In the genomic region with DNA sequence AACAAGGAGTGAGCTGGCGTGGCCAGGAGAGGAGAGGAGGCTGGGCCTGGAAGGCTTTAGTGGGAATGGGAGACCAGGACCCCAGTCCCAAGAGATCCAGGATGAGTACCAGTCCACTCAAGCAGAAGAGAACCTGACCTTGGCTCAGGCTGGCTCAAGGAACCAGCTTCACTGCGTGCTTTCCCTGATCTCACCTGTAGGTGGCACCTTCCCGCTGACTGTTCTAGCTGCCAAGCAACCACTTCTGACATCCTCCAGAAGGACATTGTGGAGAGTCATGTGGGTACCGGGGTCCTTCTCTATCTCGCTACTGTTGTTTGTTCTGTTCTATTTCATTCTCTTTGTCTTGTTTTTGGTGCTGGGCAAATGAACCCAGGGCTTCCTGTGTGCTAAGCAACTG, we compare ENCODE assay signal across 9 mouse cellular contexts.
DNase-seq lines count a peak whose midpoint lies in the region; ATAC-seq and TF ChIP-seq lines count a peak whose summit lies in the region.
"Had no signal": no experiment of that assay in that cellular context is flagged by ENCODE, and none has a peak within 500 bp of the region (broad histone marks: within the 10 kb centered on the region; RNA-seq: fewer than 3 reads in every experiment).

No protein-coding gene starts in this region.

- no peaks in the 10 kb centered on the region for H3K36me3 ChIP-seq in heart, embryonic 12.5 days
- no peaks in the 10 kb centered on the region for H3K36me3 ChIP-seq in forebrain, embryonic 11.5 days (ENCODE audit: control insufficient read depth, insufficient read depth, low read length)
- H3K36me3 ChIP-seq in kidney, postnatal 0 days (ENCODE audit: insufficient read depth, low read length): no peaks in the 10 kb centered on the region
- no peaks in the 10 kb centered on the region for H3K36me3 ChIP-seq in stomach, embryonic 14.5 days (ENCODE audit: control insufficient read depth, insufficient read depth, low read length)
- H3K36me3 ChIP-seq: hindbrain, embryonic 15.5 days had no signal

- WGBS in heart, embryonic 12.5 days: 17% methylated on average over 5 of the region's 5 CpGs
- WGBS in forebrain, embryonic 11.5 days: 20% methylated on average over 5 of the region's 5 CpGs
- 42% methylated on average over 5 of the region's 5 CpGs for WGBS in kidney, postnatal 0 days
- WGBS in stomach, embryonic 14.5 days: 20% methylated on average over 5 of the region's 5 CpGs

- DNase-seq in heart, adult 18-20 months: peak; percentile 44 to 77
- DNase-seq in 416B (ENCODE audit: low read depth): peak; percentile 29
- peak; percentile 59 for DNase-seq in adrenal gland, postnatal 25 days
- DNase-seq in forebrain, embryonic 11.5 days (ENCODE audit: low spot score): peak; percentile 67
- DNase-seq in kidney, postnatal 0 days (ENCODE audit: low spot score): peak; percentile 69
- DNase-seq in lung, postnatal 10 days: peak; percentile 73

- H3K4me1 ChIP-seq in heart, embryonic 12.5 days (replicated peaks): 0 out of 2 replicates have a peak, but pooled peaks cover 9% of the 10 kb centered on the region
- no peaks in the 10 kb centered on the region for H3K4me1 ChIP-seq in forebrain, embryonic 11.5 days (replicated peaks; ENCODE audit: control insufficient read depth, insufficient read depth, low read length)
- H3K4me1 ChIP-seq in kidney, postnatal 0 days (replicated peaks; ENCODE audit: insufficient read depth, low read length): no peaks in the 10 kb centered on the region
- H3K4me1 ChIP-seq in stomach, embryonic 14.5 days (ENCODE audit: control insufficient read depth, insufficient read depth, low read length): no peaks in the 10 kb centered on the region

- ATAC-seq in heart, embryonic 12.5 days (ENCODE audit: insufficient number of reproducible peaks, low FRiP score): no peak
- ATAC-seq in forebrain, embryonic 11.5 days (replicated peaks; ENCODE audit: low FRiP score): peak; percentile 69; the same call in 1 of the 2 replicates
- no peak; the same call in 1 of the 2 replicates for ATAC-seq in kidney, postnatal 0 days (replicated peaks; ENCODE audit: low FRiP score, low read depth)
- ATAC-seq in stomach, embryonic 14.5 days (ENCODE audit: insufficient number of reproducible peaks, insufficient read depth, low FRiP score, low read depth): 0 out of 2 replicates have a peak, but pooled peaks have one; percentile 46

- no peaks in the 10 kb centered on the region for H3K9me3 ChIP-seq in heart, embryonic 12.5 days (replicated peaks)
- H3K9me3 ChIP-seq in forebrain, embryonic 11.5 days (ENCODE audit: control insufficient read depth, low read length): no peaks in the 10 kb centered on the region
- H3K9me3 ChIP-seq in kidney, postnatal 0 days (replicated peaks; ENCODE audit: low read length): no peaks in the 10 kb centered on the region
- H3K9me3 ChIP-seq in stomach, embryonic 14.5 days (ENCODE audit: control insufficient read depth, low read depth, low read length): no peaks in the 10 kb centered on the region
- H3K9me3 ChIP-seq: hindbrain, embryonic 15.5 days had no signal

- no peak overlapping the region for H3K27ac ChIP-seq in heart, embryonic 12.5 days (ENCODE audit: poor library complexity, severe bottlenecking)
- H3K27ac ChIP-seq in forebrain, embryonic 11.5 days (ENCODE audit: low read depth, low read length): no peak overlapping the region
- H3K27ac ChIP-seq in kidney, postnatal 0 days: no peak overlapping the region
- H3K27ac ChIP-seq in stomach, embryonic 14.5 days (ENCODE audit: low read length): no peak overlapping the region
- H3K27ac ChIP-seq: hindbrain, embryonic 15.5 days had no signal

- H3K4me2 ChIP-seq in heart, embryonic 12.5 days: no peak overlapping the region
- H3K4me2 ChIP-seq in forebrain, embryonic 11.5 days (ENCODE audit: low read depth, low read length, severe bottlenecking): no peak overlapping the region
- H3K4me2 ChIP-seq in kidney, postnatal 0 days (ENCODE audit: low read length): no peak overlapping the region
- H3K4me2 ChIP-seq in stomach, embryonic 14.5 days (replicated peaks; ENCODE audit: low read depth, low read length): no peak overlapping the region
- H3K4me2 ChIP-seq: hindbrain, embryonic 15.5 days had no signal

- no peak overlapping the region for H3K4me3 ChIP-seq in heart, embryonic 12.5 days
- no peak overlapping the region for H3K4me3 ChIP-seq in forebrain, embryonic 11.5 days (ENCODE audit: low read depth, low read length)
- no peak overlapping the region for H3K4me3 ChIP-seq in kidney, postnatal 0 days (replicated peaks; ENCODE audit: low read depth, low read length)
- H3K4me3 ChIP-seq in stomach, embryonic 14.5 days (ENCODE audit: low read depth, low read length): no peak overlapping the region
- H3K4me3 ChIP-seq: hindbrain, embryonic 15.5 days had no signal

- H3K9ac ChIP-seq in heart, embryonic 12.5 days: no peak overlapping the region
- H3K9ac ChIP-seq in forebrain, embryonic 11.5 days (ENCODE audit: low read length): no peak overlapping the region
- H3K9ac ChIP-seq in kidney, postnatal 0 days (ENCODE audit: low read depth, low read length): no peak overlapping the region
- H3K9ac ChIP-seq in stomach, embryonic 14.5 days (replicated peaks; ENCODE audit: low read depth, low read length): no peak overlapping the region
- H3K9ac ChIP-seq: hindbrain, embryonic 15.5 days had no signal

- H3K27me3 ChIP-seq in heart, embryonic 12.5 days (replicated peaks): no peaks in the 10 kb centered on the region
- H3K27me3 ChIP-seq in forebrain, embryonic 11.5 days (ENCODE audit: control insufficient read depth, insufficient read depth, low read length): no peaks in the 10 kb centered on the region
- H3K27me3 ChIP-seq in kidney, postnatal 0 days (ENCODE audit: insufficient read depth, low read length): no peaks in the 10 kb centered on the region
- no peaks in the 10 kb centered on the region for H3K27me3 ChIP-seq in stomach, embryonic 14.5 days (ENCODE audit: control insufficient read depth, insufficient read depth, low read length)
- H3K27me3 ChIP-seq: hindbrain, embryonic 15.5 days had no signal

- peak; percentile 76 for TF ChIP-seq CTCF in kidney, postnatal 0 days (IDR thresholded peaks at IDR 0.05; ENCODE audit: low read depth)

Comparison
In these comparisons a context has a peak if more than half of its experiments do, and no peak if none do; other contexts are left out.
1. ATAC-seq: peak in forebrain, embryonic 11.5 days (single experiment) and stomach, embryonic 14.5 days (single experiment); none in heart, embryonic 12.5 days (single experiment) and kidney, postnatal 0 days (single experiment).
2. Peak in every context shown above with its lines, with median percentiles within 50 percentile points of each other: DNase-seq.